Mouse (Mus musculus) adrenal gland, postnatal 4 days (tissue): ENCODE data around the gene Evi5. TPM values are rescaled to one million over a fixed set of nuclear protein-coding genes. Genes with fewer than 3 reads are reported as not detected.

ENCODE experiments used
- DNase-seq, 2 experiments: peaks; one replicate each; pipeline ENCODE4 v3.0.0; 2021 to 2022; ENCODE audit warnings: low spot score in 2 of 2, mixed read lengths in 2 of 2
- total RNA-seq, 2 experiments: library from RNA; stranded (reverse); gene quantifications; 2 replicates each; pipeline ENCODE4 v1.2.3; 2021

The Evi5 gene
- total RNA-seq, 2 experiments from 2014 or later: 69.9 to 75.1 TPM

- no peak for DNase-seq
These were observed 120.2 kb downstream of the Evi5 start for GRCm38 (mm10) chr5:107754740-107755139.

GRCm38 (mm10) chr5:107753656-107754055 is 121.3 kb downstream of the Evi5 start:
- DNase-seq: no peak

- DNase-seq: no peak
These were observed 125.5 kb downstream of the Evi5 start for GRCm38 (mm10) chr5:107749229-107749916.

- no peak for DNase-seq
These were observed 135.9 kb downstream of the Evi5 start for GRCm38 (mm10) chr5:107739023-107739422.

- no peak for DNase-seq
These were observed 136.6 kb downstream of the Evi5 start for GRCm38 (mm10) chr5:107738296-107738695.

- no peak for DNase-seq
These were observed 138.7 kb downstream of the Evi5 start for GRCm38 (mm10) chr5:107736171-107736570.

GRCm38 (mm10) chr5:107731844-107732243 is 143.1 kb downstream of the Evi5 start:
- no peak for DNase-seq

GRCm38 (mm10) chr5:107731408-107731807 is 143.5 kb downstream of the Evi5 start:
- DNase-seq: no peak

GRCm38 (mm10) chr5:107727007-107727402 is 147.9 kb downstream of the Evi5 start:
- no peak for DNase-seq

GRCm38 (mm10) chr5:107726281-107727006 is 148.5 kb downstream of the Evi5 start:
- DNase-seq: no peak

GRCm38 (mm10) chr5:107725435-107726261 is 149.3 kb downstream of the Evi5 start, which contains the start of gene Gfi1:
Gfi1 (minus strand) TSS chr5:107726036.
- DNase-seq: no peak

- DNase-seq: no peak
These were observed 150.1 kb downstream of the Evi5 start for GRCm38 (mm10) chr5:107724661-107725434.

GRCm38 (mm10) chr5:107723541-107724511 is 151.1 kb downstream of the Evi5 start:
- no peak for DNase-seq

- DNase-seq: no peak
These were observed 152.0 kb downstream of the Evi5 start for GRCm38 (mm10) chr5:107722661-107723532.

GRCm38 (mm10) chr5:107721638-107722011 is 153.3 kb downstream of the Evi5 start:
- no peak for DNase-seq

GRCm38 (mm10) chr5:107720991-107721637 is 153.8 kb downstream of the Evi5 start:
- DNase-seq: no peak

GRCm38 (mm10) chr5:107720511-107720910 is 154.4 kb downstream of the Evi5 start:
- no peak for DNase-seq

GRCm38 (mm10) chr5:107719786-107720185 is 155.1 kb downstream of the Evi5 start:
- no peak for DNase-seq
